Mouse (Mus musculus) hindbrain, embryonic 14.5 days (tissue): ENCODE measurements at regions not wholly inside any gene's neighbourhood (a gene's known extent, or its start where the extent isn't known, plus 50 kb on each side); places are given as distances from the start of the nearest gene placed in this dataset.
"Not testable (repeated sequence)": the region's sequence is repeated elsewhere in the genome, so short reads cannot be mapped to it uniquely, and the experiment has no call there.

Source experiments
- ATAC-seq: fragments of 200-750 bp; cut with Nextera tagmentation; 2 replicates; pipeline ENCODE4 v1.8.0; 2017; ENCODE audit warnings: moderate number of reproducible peaks, mild to moderate bottlenecking, moderate TSS enrichment, moderate library complexity; ENCODE audit not compliant: low FRiP score
- DNase-seq: peaks from one replicate; pipeline ENCODE4 v3.0.0-alpha.2; 2015; ENCODE audit warnings: low spot score
- H3K27ac ChIP-seq: fragments of 300-500 bp; sonication (generic); 2 replicates; pipeline ENCODE4 v1.5.1; 2014; ENCODE audit warnings: mild to moderate bottlenecking, moderate library complexity
- H3K27me3 ChIP-seq: fragments of 300-500 bp; sonication (generic); 2 replicates; pipeline ENCODE4 v1.6.1; 2014; ENCODE audit warnings: mild to moderate bottlenecking, low read length, mixed read lengths; ENCODE audit not compliant: control insufficient read depth, insufficient read depth
- H3K36me3 ChIP-seq: fragments of 300-500 bp; sonication (generic); replicated peaks from 2 replicates; pipeline ENCODE4 v1.6.1; 2014; ENCODE audit not compliant: control insufficient read depth, insufficient read depth
- H3K4me1 ChIP-seq: fragments of 300-500 bp; sonication (generic); replicated peaks from 2 replicates; pipeline ENCODE4 v1.6.1; 2014; ENCODE audit warnings: antibody characterized with exemption, low read length, mixed read lengths; ENCODE audit not compliant: control insufficient read depth, insufficient read depth
- H3K4me2 ChIP-seq: fragments of 300-500 bp; sonication (generic); replicated peaks from 2 replicates; pipeline ENCODE4 v1.6.1; 2014; ENCODE audit warnings: mild to moderate bottlenecking, moderate library complexity
- H3K4me3 ChIP-seq: fragments of 300-500 bp; sonication (generic); replicated peaks from 2 replicates; pipeline ENCODE4 v1.5.1; 2014; ENCODE audit warnings: mild to moderate bottlenecking, low read length
- H3K9ac ChIP-seq: fragments of 300-500 bp; sonication (generic); 2 replicates; pipeline ENCODE4 v1.6.1; 2014
- H3K9me3 ChIP-seq: fragments of 300-500 bp; sonication (generic); 2 replicates; pipeline ENCODE4 v1.6.1; 2016; ENCODE audit warnings: low read length; ENCODE audit not compliant: control insufficient read depth
- WGBS: fragments of 180-500 bp; shearing (Covaris S2); extraction: QIAGEN DNeasy Blood & Tissue Kit; methylation state at CpG from one replicate; pipeline ENCODE4 v1.1.7; 2014; 5-methylcytosine and 5-hydroxymethylcytosine counted together

GRCm38 (mm10) chr8:86275699-86276098 is 304.8 kb downstream of the Abcc12 start:
- no peaks in the 10 kb centered on the region for H3K36me3 ChIP-seq
- 87% methylated on average over 4 of the region's 4 CpGs for WGBS
- 0 out of 2 replicates have a peak, but pooled peaks cover 7% of the 10 kb centered on the region for H3K4me1 ChIP-seq
- H3K9me3 ChIP-seq: no peaks in the 10 kb centered on the region
- H3K27ac ChIP-seq: no peak overlapping the region
- no peaks in the 10 kb centered on the region for H3K27me3 ChIP-seq
- no peak overlapping the region for H3K4me2 ChIP-seq
- ATAC-seq: no peak
- no peak for DNase-seq
- no peak overlapping the region for H3K9ac ChIP-seq
- no peak overlapping the region for H3K4me3 ChIP-seq

DNA sequence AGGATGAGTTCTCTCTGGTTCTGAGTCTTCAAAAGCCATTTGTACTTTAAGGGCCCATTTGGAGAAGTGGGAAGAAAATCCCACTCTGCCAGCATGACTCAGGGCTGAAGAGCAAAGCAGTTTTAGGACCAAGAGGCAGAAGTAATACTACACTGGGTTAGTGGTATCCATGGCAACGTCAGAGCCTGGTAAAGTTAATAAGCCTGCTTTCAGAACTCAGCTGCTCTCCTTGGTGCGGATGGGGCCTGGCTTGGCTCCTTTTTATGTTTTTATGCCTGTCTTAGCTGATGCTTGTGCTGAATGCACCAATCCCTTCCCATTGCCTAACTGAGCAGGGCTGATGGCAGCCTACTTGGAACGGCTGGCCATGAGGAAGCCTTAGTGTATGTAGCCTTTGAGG is 306.7 kb downstream of the Abcc12 start:
- H3K9ac ChIP-seq: no peak overlapping the region
- H3K27ac ChIP-seq: no peak overlapping the region
- no peak overlapping the region for H3K4me2 ChIP-seq
- 24% methylated on average over 3 of the region's 3 CpGs for WGBS
- no peaks in the 10 kb centered on the region for H3K36me3 ChIP-seq
- no peaks in the 10 kb centered on the region for H3K9me3 ChIP-seq
- DNase-seq (peak; percentile 52), ATAC-seq (peak; percentile 53; the same call in 1 of the 2 replicates)
- H3K27me3 ChIP-seq: no peaks in the 10 kb centered on the region
- no peak overlapping the region for H3K4me3 ChIP-seq
- 0 out of 2 replicates have a peak, but pooled peaks cover 7% of the 10 kb centered on the region for H3K4me1 ChIP-seq

DNA sequence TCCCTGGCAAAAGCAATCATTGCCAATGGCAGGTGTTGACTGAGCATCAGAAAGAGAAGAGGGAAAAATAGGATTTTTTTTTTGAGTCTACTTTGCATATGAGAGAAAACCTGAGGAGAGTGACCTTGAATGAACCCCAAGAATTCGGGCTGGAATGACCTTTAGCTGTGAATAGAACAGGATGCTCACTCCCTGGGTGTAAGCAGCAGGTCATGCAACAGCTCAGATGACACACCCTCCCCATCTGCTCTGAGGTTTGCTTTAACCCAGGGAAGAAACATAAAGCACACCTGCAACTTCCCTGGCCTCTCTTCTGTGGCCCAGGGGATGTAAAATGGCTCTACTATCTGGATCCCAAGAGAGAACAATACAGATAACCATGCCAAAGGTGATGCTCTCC is 307.9 kb downstream of the Abcc12 start:
- Histone ChIP-seq H3K4me2 (no peak overlapping the region), H3K4me1 (0 out of 2 replicates have a peak, but pooled peaks cover 7% of the 10 kb centered on the region), H3K9ac (no peak overlapping the region), H3K36me3 (no peaks in the 10 kb centered on the region), H3K4me3 (no peak overlapping the region), H3K27me3 (no peaks in the 10 kb centered on the region), H3K9me3 (no peaks in the 10 kb centered on the region), H3K27ac (no peak overlapping the region)
- 23% methylated on average over 1 of the region's 1 CpGs for WGBS
- ATAC-seq (no peak), DNase-seq (no peak)

GRCm38 (mm10) chr8:86271477-86271876 is 309.0 kb downstream of the Abcc12 start:
- WGBS: 92% methylated on average over 6 of the region's 6 CpGs
- no peak overlapping the region for H3K4me2 ChIP-seq
- H3K36me3 ChIP-seq: no peaks in the 10 kb centered on the region
- H3K27ac ChIP-seq: no peak overlapping the region
- no peak overlapping the region for H3K9ac ChIP-seq
- H3K9me3 ChIP-seq: no peaks in the 10 kb centered on the region
- H3K27me3 ChIP-seq: no peaks in the 10 kb centered on the region
- DNase-seq (no peak), ATAC-seq (no peak)
- H3K4me3 ChIP-seq: no peak overlapping the region
- H3K4me1 ChIP-seq: 0 out of 2 replicates have a peak, but pooled peaks cover 7% of the 10 kb centered on the region

DNA sequence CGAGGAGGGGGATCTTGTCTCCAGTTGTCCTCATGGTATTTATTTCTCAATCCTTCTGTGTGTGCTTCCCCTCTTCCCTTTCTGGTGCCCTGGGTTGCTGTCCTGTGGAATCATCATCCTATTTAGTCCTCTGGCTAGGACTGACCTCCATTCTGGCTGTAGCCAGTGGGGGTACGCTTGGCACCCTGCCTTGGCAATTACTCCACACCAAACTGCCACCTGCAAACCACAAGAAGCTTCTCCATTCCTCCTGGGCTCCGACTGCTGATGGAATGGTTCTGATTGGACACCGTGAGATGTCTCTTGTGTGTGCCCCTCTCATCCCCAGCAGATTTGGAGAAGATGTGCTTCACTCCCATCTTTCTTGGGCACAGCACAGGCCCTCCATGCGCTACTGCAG is 322.5 kb downstream of the Abcc12 start:
- H3K4me1 ChIP-seq: no peaks in the 10 kb centered on the region; the same call in 1 of the 2 replicates
- H3K9ac ChIP-seq: no peak overlapping the region
- 81% methylated on average over 5 of the region's 5 CpGs for WGBS
- no peaks in the 10 kb centered on the region for H3K9me3 ChIP-seq
- no peaks in the 10 kb centered on the region for H3K36me3 ChIP-seq
- ATAC-seq: no peak
- no peak overlapping the region for H3K4me3 ChIP-seq
- H3K27me3 ChIP-seq: no peaks in the 10 kb centered on the region
- no peak overlapping the region for H3K27ac ChIP-seq
- H3K4me2 ChIP-seq: no peak overlapping the region
- DNase-seq: no peak

DNA sequence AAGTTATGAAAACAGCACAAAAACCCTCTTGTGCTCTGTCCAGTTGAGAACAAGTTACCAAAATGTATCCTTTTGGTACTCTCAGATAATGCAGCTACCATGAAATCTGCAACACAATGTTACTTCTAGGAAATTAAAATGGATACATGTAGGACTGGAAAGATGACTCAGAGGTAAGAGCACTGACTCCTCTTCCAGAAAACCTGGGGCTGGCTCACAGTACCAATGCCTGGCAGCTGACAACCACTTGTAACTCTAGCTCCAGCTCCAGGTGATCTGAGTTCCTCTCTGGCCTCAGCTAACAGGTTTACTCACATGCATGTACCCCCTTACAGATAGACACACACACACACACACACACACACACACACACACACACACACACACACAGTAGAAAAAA is 325.1 kb downstream of the Abcc12 start:
- H3K4me2 ChIP-seq: no peak overlapping the region
- no peak for ATAC-seq
- no peaks in the 10 kb centered on the region for H3K36me3 ChIP-seq
- H3K27me3 ChIP-seq: no peaks in the 10 kb centered on the region
- no peaks in the 10 kb centered on the region for H3K9me3 ChIP-seq
- no peak for DNase-seq
- no peak overlapping the region for H3K4me3 ChIP-seq
- H3K9ac ChIP-seq: no peak overlapping the region
- no peaks in the 10 kb centered on the region; the same call in 1 of the 2 replicates for H3K4me1 ChIP-seq
- H3K27ac ChIP-seq: no peak overlapping the region

DNA sequence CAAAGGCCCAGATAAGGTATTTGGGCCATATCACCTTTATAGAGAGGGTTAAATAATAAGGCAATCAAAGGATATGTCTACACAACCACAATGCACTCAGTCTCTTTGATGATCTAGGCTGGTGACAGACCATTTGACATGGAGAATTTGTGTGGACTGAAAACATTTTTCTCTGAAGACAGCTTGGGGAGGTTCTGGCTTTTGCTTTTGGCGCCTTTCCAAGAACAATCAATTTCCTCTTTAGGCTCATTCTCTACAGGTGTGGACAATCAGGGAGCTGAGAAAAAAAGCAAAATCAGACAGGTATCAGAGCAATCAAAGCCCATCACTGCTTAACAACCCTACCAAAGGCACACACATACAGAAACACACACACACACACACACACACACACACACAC is 325.8 kb downstream of the Abcc12 start:
- Histone ChIP-seq H3K36me3 (no peaks in the 10 kb centered on the region), H3K4me3 (no peak overlapping the region), H3K9ac (no peak overlapping the region), H3K4me2 (no peak overlapping the region), H3K27ac (no peak overlapping the region), H3K4me1 (no peaks in the 10 kb centered on the region; the same call in 1 of the 2 replicates), H3K27me3 (no peaks in the 10 kb centered on the region), H3K9me3 (no peaks in the 10 kb centered on the region)
- ATAC-seq (no peak), DNase-seq (no peak)
- WGBS: 76% methylated on average over 1 of the region's 1 CpGs

DNA sequence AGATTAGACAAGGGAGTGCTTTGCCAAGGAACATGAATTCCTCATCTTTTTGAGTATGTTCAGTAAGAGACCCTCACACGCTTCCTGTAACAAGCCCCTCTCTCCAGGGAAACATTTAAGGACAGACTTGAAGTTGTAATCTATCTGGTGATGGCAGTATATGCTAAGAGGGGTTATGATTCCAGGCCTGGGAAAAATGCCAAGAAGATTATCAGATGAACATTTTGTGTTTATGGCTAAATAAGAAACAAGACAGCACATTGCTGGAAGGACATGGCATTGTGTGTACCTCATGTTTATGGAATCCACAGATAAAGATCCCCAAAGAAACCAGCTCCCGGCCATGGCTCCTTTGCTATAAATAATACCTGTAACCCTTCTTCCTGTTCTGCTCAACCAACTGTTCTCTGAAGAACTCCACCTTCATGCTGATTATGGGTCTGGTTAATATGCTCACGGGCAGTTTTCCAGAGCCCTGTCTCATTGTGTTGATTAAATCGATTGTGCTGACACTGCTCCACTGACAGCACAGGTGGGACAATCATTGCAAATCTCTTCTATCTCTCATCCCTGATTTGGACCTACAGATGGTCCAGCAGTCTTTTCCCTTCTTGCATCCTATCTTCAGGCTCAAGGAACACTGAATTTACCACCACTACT is 327.7 kb downstream of the Abcc12 start:
- Histone ChIP-seq H3K9me3 (no peaks in the 10 kb centered on the region), H3K4me1 (no peaks in the 10 kb centered on the region), H3K9ac (no peak overlapping the region), H3K27ac (no peak overlapping the region), H3K4me2 (no peak overlapping the region), H3K36me3 (no peaks in the 10 kb centered on the region), H3K4me3 (no peak overlapping the region), H3K27me3 (no peaks in the 10 kb centered on the region)
- no peak for DNase-seq
- no peak for ATAC-seq
- 81% methylated on average over 4 of the region's 4 CpGs for WGBS

GRCm38 (mm10) chr8:86234696-86235095 is 345.8 kb downstream of the Abcc12 start:
- no peak for ATAC-seq
- no peaks in the 10 kb centered on the region for H3K4me1 ChIP-seq
- no peaks in the 10 kb centered on the region for H3K36me3 ChIP-seq
- H3K9me3 ChIP-seq: no peaks in the 10 kb centered on the region
- H3K4me3 ChIP-seq: no peak overlapping the region
- H3K4me2 ChIP-seq: no peak overlapping the region
- H3K27ac ChIP-seq: no peak overlapping the region
- H3K27me3 ChIP-seq: no peaks in the 10 kb centered on the region
- DNase-seq: no peak
- H3K9ac ChIP-seq: no peak overlapping the region
- WGBS: 90% methylated on average over 4 of the region's 4 CpGs

- not testable (repeated sequence) for H3K27me3 ChIP-seq, H3K4me2 ChIP-seq, DNase-seq, H3K4me1 ChIP-seq, H3K9me3 ChIP-seq, H3K4me3 ChIP-seq, ATAC-seq, H3K9ac ChIP-seq, H3K27ac ChIP-seq, H3K36me3 ChIP-seq
- WGBS: 83% methylated on average over 6 of the region's 6 CpGs
Measured at GRCm38 (mm10) chr8:86231994-86232393, 348.5 kb downstream of the Abcc12 start.
